Mouse (Mus musculus): ENCODE measurements around the gene Tapbp. TPM values are rescaled to one million over a fixed set of nuclear protein-coding genes. Genes with fewer than 3 reads are reported as not detected.
"Not testable (repeated sequence)": the region's sequence is repeated elsewhere in the genome, so short reads cannot be mapped to it uniquely, and the experiment has no call there.

Gene Tapbp
- polyA plus RNA-seq, 1 experiment, result 28.5 TPM

DNA sequence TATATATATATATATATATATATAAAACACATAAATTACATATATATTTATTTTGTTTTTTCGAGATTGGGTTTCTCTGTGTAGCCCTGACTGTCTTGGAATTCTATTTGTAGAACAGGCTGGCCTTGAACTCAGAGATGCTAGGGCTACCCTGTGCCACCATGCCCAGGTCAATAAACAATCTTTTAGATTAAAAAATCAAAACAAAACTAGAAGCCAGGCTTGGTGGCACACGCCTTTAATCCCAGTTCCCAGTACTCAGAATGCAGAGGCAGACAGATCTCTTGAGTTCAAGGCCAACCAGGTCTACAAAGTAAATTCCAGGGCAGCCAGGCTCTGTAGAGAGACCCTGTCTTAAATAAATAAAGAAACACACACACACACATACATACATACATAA is 24.3 kb upstream of the Tapbp start:
- Histone ChIP-seq H3K4me1 (ENCODE audit: control insufficient read depth, insufficient read depth, low read length) (no peaks in the 10 kb centered on the region), H3K27ac (ENCODE audit: insufficient read depth, low read length) (no peak overlapping the region), H3K4me3 (replicated peaks; ENCODE audit: insufficient read depth, low read depth, low read length) (no peak overlapping the region), H3K27me3 (ENCODE audit: control insufficient read depth, insufficient read depth, low read length) (no peaks in the 10 kb centered on the region)
- no peak for TF ChIP-seq CTCF (IDR thresholded peaks at IDR 0.05; ENCODE audit: borderline replicate concordance, insufficient read depth, low read depth, low read length)
- no peak for DNase-seq
- WGBS, result 60% methylated on average over 2 of the region's 2 CpGs

DNA sequence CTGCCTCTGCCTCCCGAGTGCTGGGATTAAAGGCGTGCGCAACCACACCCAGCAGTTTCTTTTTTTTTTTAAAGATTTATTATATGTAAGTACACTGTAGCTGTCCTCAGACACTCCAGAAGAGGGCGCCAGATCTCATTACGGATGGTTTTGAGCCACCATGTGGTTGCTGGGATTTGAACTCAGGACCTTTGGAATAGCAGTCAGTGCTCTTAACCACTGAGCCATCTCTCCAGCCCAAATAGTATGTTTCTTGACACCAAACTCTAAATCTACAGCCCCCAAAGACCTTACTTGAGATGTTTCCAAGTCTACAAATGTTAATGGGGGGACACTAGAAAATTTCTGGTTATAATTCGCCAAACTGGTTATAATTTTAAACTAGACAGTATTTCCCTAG is 23.8 kb upstream of the Tapbp start:
- 62% methylated on average over 6 of the region's 6 CpGs for WGBS
- not testable (repeated sequence) for H3K4me3 ChIP-seq (replicated peaks; ENCODE audit: insufficient read depth, low read depth, low read length); H3K27ac ChIP-seq (ENCODE audit: insufficient read depth, low read length); DNase-seq; H3K27me3 ChIP-seq (ENCODE audit: control insufficient read depth, insufficient read depth, low read length); H3K4me1 ChIP-seq (ENCODE audit: control insufficient read depth, insufficient read depth, low read length)

DNA sequence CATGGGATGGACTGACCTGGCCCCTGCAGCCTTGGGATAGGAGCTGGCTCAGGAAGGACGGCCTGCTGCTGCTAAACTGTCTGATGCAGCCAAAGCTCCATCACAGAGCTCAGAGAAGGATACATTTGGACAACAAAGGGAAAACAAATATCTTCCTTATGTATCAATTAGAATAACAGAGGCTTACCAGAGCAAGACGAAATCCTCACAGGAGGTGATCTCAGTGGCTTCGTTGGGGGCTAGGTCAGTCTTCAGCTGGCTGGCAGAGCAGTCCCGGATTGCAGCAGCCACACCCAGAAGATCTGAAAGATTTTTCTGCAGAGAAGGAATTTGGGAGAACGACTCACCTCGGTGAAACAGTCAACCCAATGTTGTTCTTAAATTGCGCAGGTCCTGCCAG is 23.3 kb upstream of the Tapbp start:
- Histone ChIP-seq H3K4me1 (ENCODE audit: control insufficient read depth, insufficient read depth, low read length) (no peaks in the 10 kb centered on the region), H3K27ac (ENCODE audit: insufficient read depth, low read length) (no peak overlapping the region), H3K27me3 (ENCODE audit: control insufficient read depth, insufficient read depth, low read length) (no peaks in the 10 kb centered on the region), H3K4me3 (replicated peaks; ENCODE audit: insufficient read depth, low read depth, low read length) (no peak overlapping the region)
- DNase-seq, result no peak
- TF ChIP-seq POLR2A (IDR thresholded peaks at IDR 0.05; ENCODE audit: borderline replicate concordance, insufficient read depth, low read length) (no peak), CTCF (IDR thresholded peaks at IDR 0.05; ENCODE audit: borderline replicate concordance, insufficient read depth, low read depth, low read length) (no peak)
- 13% methylated on average over 7 of the region's 7 CpGs for WGBS

DNA sequence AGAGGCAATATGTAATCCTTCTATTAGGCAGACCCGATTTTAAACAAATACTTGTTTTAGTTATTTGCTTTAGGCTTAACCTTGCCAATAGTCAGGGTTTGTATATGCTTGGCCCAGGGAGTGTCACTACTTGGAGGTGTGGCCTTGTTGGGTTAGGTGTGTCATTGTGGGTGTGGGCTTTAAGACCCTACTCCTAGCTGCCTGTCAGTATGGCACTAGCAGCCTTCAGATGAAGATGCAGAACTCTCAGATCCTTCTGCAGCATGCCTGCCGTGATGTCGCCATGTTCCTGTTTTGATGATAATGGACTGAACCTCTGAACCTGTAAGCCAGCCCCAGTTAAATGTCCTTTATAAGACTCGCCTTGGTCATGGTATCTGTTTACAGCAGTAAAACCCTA is 22.7 kb upstream of the Tapbp start:
- not testable (repeated sequence) for H3K4me1 ChIP-seq (ENCODE audit: control insufficient read depth, insufficient read depth, low read length); H3K27ac ChIP-seq (ENCODE audit: insufficient read depth, low read length); DNase-seq; H3K27me3 ChIP-seq (ENCODE audit: control insufficient read depth, insufficient read depth, low read length); H3K4me3 ChIP-seq (replicated peaks; ENCODE audit: insufficient read depth, low read depth, low read length)
- 83% methylated on average over 4 of the region's 4 CpGs for WGBS

DNA sequence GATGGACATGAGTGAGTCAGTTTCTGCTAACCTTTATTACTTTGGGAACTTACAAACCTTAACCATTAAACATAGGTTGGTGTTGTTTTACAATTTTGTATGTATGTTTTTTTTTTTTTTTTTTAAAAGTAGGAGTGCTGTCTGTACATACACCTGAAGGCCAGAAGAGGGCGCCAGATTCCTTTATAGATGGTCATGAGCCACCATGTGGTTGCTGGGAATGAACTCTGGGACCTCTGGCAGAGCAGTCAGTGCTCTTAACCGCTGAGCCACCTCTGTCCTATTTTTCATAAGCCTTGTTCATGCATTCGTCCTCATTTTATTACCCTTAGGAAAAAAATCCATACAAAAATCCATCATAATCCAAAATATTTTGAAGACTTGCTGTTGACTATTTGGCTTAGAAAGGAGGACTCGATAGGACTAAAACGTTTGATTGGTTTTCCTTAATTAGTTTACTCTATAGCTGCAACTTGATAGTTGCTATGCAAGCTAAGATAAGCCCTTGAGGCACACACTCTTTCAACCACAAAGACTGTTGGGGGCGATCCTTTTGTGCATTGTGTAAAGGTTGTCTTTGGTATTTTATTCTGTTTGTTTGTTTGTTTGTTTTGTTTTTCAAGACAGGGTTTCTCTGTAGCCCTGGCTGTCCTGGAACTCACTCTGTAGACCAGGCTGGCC is 18.4 kb upstream of the Tapbp start:
- H3K27me3 ChIP-seq (ENCODE audit: control insufficient read depth, insufficient read depth, low read length), result no peaks in the 10 kb centered on the region
- H3K27ac ChIP-seq (ENCODE audit: insufficient read depth, low read length), result no peak overlapping the region
- no peak overlapping the region for H3K4me3 ChIP-seq (replicated peaks; ENCODE audit: insufficient read depth, low read depth, low read length)
- no peak for DNase-seq
- WGBS, result 46% methylated on average over 6 of the region's 6 CpGs
- no peaks in the 10 kb centered on the region for H3K4me1 ChIP-seq (ENCODE audit: control insufficient read depth, insufficient read depth, low read length)
- TF ChIP-seq CTCF (IDR thresholded peaks at IDR 0.05; ENCODE audit: borderline replicate concordance, insufficient read depth, low read depth, low read length) (peak; percentile 60), POLR2A (IDR thresholded peaks at IDR 0.05; ENCODE audit: borderline replicate concordance, insufficient read depth, low read length) (no peak)

DNA sequence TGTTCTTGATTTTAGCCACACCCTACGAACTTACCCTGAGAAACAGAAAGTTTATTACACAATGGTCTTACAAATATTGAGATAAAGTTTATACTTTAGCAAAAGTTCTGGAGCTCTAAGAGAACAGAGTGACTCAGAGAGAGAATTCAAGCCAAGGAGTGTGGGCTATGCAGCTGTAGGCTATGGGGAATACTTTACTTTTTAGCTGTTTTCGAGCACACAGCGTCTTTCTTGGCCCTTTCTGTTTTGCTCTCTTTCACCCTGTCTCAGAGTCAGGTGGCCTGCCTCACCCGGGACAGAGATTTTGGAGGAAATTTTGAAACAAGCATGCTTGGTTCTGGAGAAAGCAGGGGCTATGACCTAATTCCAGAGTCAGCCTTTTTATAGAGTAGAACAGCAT is 17.5 kb upstream of the Tapbp start:
- H3K4me1 ChIP-seq (ENCODE audit: control insufficient read depth, insufficient read depth, low read length); H3K27ac ChIP-seq (ENCODE audit: insufficient read depth, low read length); H3K27me3 ChIP-seq (ENCODE audit: control insufficient read depth, insufficient read depth, low read length); DNase-seq; H3K4me3 ChIP-seq (replicated peaks; ENCODE audit: insufficient read depth, low read depth, low read length): not testable (repeated sequence)
- 83% methylated on average over 4 of the region's 4 CpGs for WGBS

DNA sequence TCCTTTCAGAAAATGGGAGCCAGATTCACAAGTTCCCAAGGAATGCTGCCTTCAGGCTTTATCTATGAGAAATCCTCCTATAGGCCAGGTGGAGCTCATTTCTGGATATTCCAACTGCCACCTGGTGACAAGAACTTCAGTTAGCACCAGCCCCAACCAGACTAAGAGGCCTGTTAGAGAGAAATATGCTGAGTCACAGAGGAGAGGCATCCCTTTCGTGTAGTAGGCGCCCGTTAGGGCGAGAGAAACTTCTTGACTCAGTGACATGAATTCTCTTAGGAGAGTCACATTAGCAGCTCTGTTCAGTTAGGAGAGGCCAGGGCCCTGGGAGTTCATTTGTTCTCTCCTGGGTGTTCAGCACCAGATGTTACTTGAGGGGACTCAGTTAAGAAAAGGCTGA is 16.1 kb upstream of the Tapbp start:
- no peak overlapping the region for H3K27ac ChIP-seq (ENCODE audit: insufficient read depth, low read length)
- no peak for TF ChIP-seq CTCF (IDR thresholded peaks at IDR 0.05; ENCODE audit: borderline replicate concordance, insufficient read depth, low read depth, low read length)
- TF ChIP-seq POLR2A (IDR thresholded peaks at IDR 0.05; ENCODE audit: borderline replicate concordance, insufficient read depth, low read length), result no peak
- no peaks in the 10 kb centered on the region for H3K27me3 ChIP-seq (ENCODE audit: control insufficient read depth, insufficient read depth, low read length)
- H3K4me1 ChIP-seq (ENCODE audit: control insufficient read depth, insufficient read depth, low read length), result no peaks in the 10 kb centered on the region
- DNase-seq, result no peak
- WGBS, result 71% methylated on average over 4 of the region's 4 CpGs
- no peak overlapping the region for H3K4me3 ChIP-seq (replicated peaks; ENCODE audit: insufficient read depth, low read depth, low read length)

DNA sequence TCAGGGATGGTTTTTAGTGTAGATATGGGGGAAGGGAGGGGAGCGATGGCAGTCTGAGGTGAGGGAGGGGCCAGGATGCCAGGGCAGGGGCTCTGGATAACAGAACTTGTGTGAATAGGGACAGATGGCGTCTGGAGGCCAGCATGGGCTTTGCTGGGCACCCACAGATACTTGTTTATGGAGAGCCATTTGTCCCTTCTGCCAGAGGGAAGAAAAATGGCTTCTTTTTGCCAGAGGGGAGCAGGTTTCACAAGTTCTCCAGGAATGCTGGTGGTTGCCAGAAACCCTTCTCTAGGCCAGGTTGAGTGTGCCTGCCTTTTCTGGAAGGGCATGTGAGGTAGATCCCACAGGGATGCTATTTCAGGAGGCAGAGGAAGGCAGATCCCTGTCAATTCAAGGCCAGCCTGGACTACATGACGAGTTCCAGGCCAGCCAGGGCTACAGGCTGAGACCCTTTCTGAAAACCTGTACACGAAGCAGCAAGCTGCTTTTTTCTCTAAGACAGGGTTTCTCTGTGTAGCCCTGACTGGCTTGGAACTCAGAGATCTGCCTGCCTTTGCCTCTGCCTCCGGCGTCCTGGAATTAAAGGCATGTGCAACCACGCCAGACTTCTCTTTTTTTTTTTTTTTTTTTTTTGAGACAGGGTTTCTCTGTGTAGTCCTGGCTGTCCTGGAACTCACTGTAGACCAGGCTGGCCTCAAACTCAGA is 15.3 kb upstream of the Tapbp start:
- Histone ChIP-seq H3K27me3 (ENCODE audit: control insufficient read depth, insufficient read depth, low read length) (no peaks in the 10 kb centered on the region), H3K4me1 (ENCODE audit: control insufficient read depth, insufficient read depth, low read length) (no peaks in the 10 kb centered on the region), H3K4me3 (replicated peaks; ENCODE audit: insufficient read depth, low read depth, low read length) (no peak overlapping the region), H3K27ac (ENCODE audit: insufficient read depth, low read length) (no peak overlapping the region)
- TF ChIP-seq POLR2A (IDR thresholded peaks at IDR 0.05; ENCODE audit: borderline replicate concordance, insufficient read depth, low read length) (no peak), CTCF (IDR thresholded peaks at IDR 0.05; ENCODE audit: borderline replicate concordance, insufficient read depth, low read depth, low read length) (no peak)
- peak in 1 of 2 experiments; percentile 37 for DNase-seq
- whole genome bisulfite sequencing, result 36% methylated on average over 7 of the region's 7 CpGs

Data from cerebellum, adult 2 months (tissue).